Mouse (Mus musculus) urinary bladder, postnatal 25 days (tissue): Measurements from ENCODE around the gene Olfr466.

Experiments used
- DNase-seq: peaks from one replicate; pipeline ENCODE4 v3.0.0; 2022; ENCODE audit warnings: low spot score

Olfr466 gene

GRCm38 (mm10) chr13:65149940-65150339 lies at the start of gene Olfr466:
Gene Olfr466, plus strand, starts transcription at chr13:65150240.
- DNase-seq, result no peak

- no peak for DNase-seq
Measured at GRCm38 (mm10) chr13:65100678-65101077, 49.4 kb upstream of the Olfr466 start.

GRCm38 (mm10) chr13:65101232-65101631 lies 48.8 kb upstream of the Olfr466 start:
- no peak for DNase-seq

- no peak for DNase-seq
Measured at GRCm38 (mm10) chr13:65111961-65112360, 38.1 kb upstream of the Olfr466 start.

- DNase-seq, result peak; percentile 80
Measured at GRCm38 (mm10) chr13:65112459-65113110, 37.5 kb upstream of the Olfr466 start, which contains the start of gene Mfsd14b. Gene Mfsd14b, minus strand, starts transcription at chr13:65112975.

- DNase-seq, result no peak
Measured at GRCm38 (mm10) chr13:65113239-65113638, 36.8 kb upstream of the Olfr466 start.

- no peak for DNase-seq
Measured at GRCm38 (mm10) chr13:65120984-65121383, 29.1 kb upstream of the Olfr466 start.

- no peak for DNase-seq
Measured at GRCm38 (mm10) chr13:65122111-65122510, 27.9 kb upstream of the Olfr466 start.

GRCm38 (mm10) chr13:65127063-65127847 lies 22.8 kb upstream of the Olfr466 start:
- no peak for DNase-seq

GRCm38 (mm10) chr13:65137789-65138188 lies 12.3 kb upstream of the Olfr466 start, which contains the start of gene Olfr465-ps1:
Gene Olfr465-ps1, plus strand, starts transcription at chr13:65138089.
- DNase-seq, result no peak

- no peak for DNase-seq
Measured at GRCm38 (mm10) chr13:65174102-65174501, 24.1 kb downstream of the Olfr466 start.

- peak; percentile 27 for DNase-seq
Measured at GRCm38 (mm10) chr13:65175734-65176471, 25.9 kb downstream of the Olfr466 start.

GRCm38 (mm10) chr13:65176472-65177091 lies 26.5 kb downstream of the Olfr466 start:
- DNase-seq, result no peak

- DNase-seq, result no peak
Measured at GRCm38 (mm10) chr13:65200667-65201066, 50.6 kb downstream of the Olfr466 start.
